Mouse (Mus musculus) heart, postnatal 0 days (tissue): ENCODE results near the gene Slc6a16. TPM values are rescaled to one million over a fixed set of nuclear protein-coding genes. Genes with fewer than 3 reads are reported as not detected.

Experiments
- ATAC-seq: fragments of 200-750 bp; cut with Nextera tagmentation; 2 replicates; pipeline ENCODE4 v1.8.0; 2017; ENCODE audit warnings: low read depth, moderate number of reproducible peaks, moderate library complexity; ENCODE audit not compliant: insufficient read depth
- DNase-seq: peaks from one replicate; pipeline ENCODE4 v3.0.0-alpha.2; 2016; ENCODE audit warnings: low spot score
- H3K27ac ChIP-seq: fragments of 300-500 bp; sonication (generic); 2 replicates; pipeline ENCODE4 v1.5.1; 2014; ENCODE audit warnings: low read depth, mild to moderate bottlenecking
- H3K27me3 ChIP-seq: fragments of 300-500 bp; sonication (generic); 2 replicates; pipeline ENCODE4 v1.6.1; 2014; ENCODE audit warnings: low read length, mixed read lengths; ENCODE audit not compliant: control insufficient read depth, insufficient read depth
- H3K36me3 ChIP-seq: fragments of 300-500 bp; sonication (generic); replicated peaks from 2 replicates; pipeline ENCODE4 v1.6.1; 2014; ENCODE audit warnings: low read length, mixed read lengths; ENCODE audit not compliant: control insufficient read depth, insufficient read depth
- H3K4me1 ChIP-seq: fragments of 300-500 bp; sonication (generic); 2 replicates; pipeline ENCODE4 v1.6.1; 2014; ENCODE audit warnings: antibody characterized with exemption; ENCODE audit not compliant: control insufficient read depth, insufficient read depth
- H3K4me2 ChIP-seq: fragments of 300-500 bp; sonication (generic); 2 replicates; pipeline ENCODE4 v1.6.1; 2014; ENCODE audit warnings: low read depth, mild to moderate bottlenecking, low read length, moderate library complexity
- H3K4me3 ChIP-seq: fragments of 300-500 bp; sonication (generic); 2 replicates; pipeline ENCODE4 v1.5.1; 2014; ENCODE audit warnings: low read depth, low read length
- H3K9ac ChIP-seq: fragments of 300-500 bp; sonication (generic); replicated peaks from 2 replicates; pipeline ENCODE4 v1.6.1; 2014; ENCODE audit warnings: low read depth, low read length, mixed read lengths
- H3K9me3 ChIP-seq: fragments of 300-500 bp; sonication (generic); replicated peaks from 2 replicates; pipeline ENCODE4 v1.6.1; 2016; ENCODE audit warnings: low read length; ENCODE audit not compliant: control insufficient read depth
- CTCF ChIP-seq: IDR thresholded peaks from 2 replicates; pipeline ENCODE4 v1.5.1; 2016; ENCODE audit warnings: antibody characterized with exemption, control low read depth, low read depth
- EP300 ChIP-seq: IDR thresholded peaks from 2 replicates; pipeline ENCODE4 v1.6.1; 2016; ENCODE audit warnings: antibody characterized with exemption, low read depth
- WGBS: fragments of 180-500 bp; shearing (Covaris S2); extraction: QIAGEN DNeasy Blood & Tissue Kit; methylation state at CpG from one replicate; pipeline ENCODE4 v1.1.7; 2014; 5-methylcytosine and 5-hydroxymethylcytosine counted together
- polyA plus RNA-seq: library from polyadenylated mRNA; unstranded; fragments of >200 nt; fragmentation: Nextera tagmentation; extraction: Ambion mirVana; gene quantifications from 2 replicates; pipeline ENCODE4 v1.2.1, GENCODE M21; 2015
- total RNA-seq: library from RNA; depleted of rRNA; stranded (reverse); fragments of >200 nt; gene quantifications from 2 replicates; pipeline ENCODE4 v1.2.3, GENCODE M21; 2014; ENCODE audit warnings: low replicate concordance; rRNA removed

Slc6a16 gene
- total and polyA plus RNA-seq, 2 experiments from 2014 or later = not detected

- Histone ChIP-seq H3K4me2 (no peak overlapping the region), H3K27me3 (no peaks in the 10 kb centered on the region), H3K4me1 (no peaks in the 10 kb centered on the region), H3K9ac (no peak overlapping the region), H3K36me3 (peaks cover 58% of the 10 kb centered on the region), H3K9me3 (0 out of 2 replicates have a peak, but pooled peaks cover 4% of the 10 kb centered on the region), H3K4me3 (no peak overlapping the region), H3K27ac (no peak overlapping the region)
- no peak for DNase-seq
- ATAC-seq = no peak
- WGBS = 81% methylated on average over 4 of the region's 4 CpGs
- TF ChIP-seq CTCF = no peak
- no peak for TF ChIP-seq EP300
Observed at GRCm38 (mm10) chr7:45322245-45322644, 81.4 kb downstream of the Slc6a16 start.

Other genes with a start within 250 kb of the Slc6a16 start
Only the 30 nearest of the 38 such genes appear.
- gene Prr12, start 188.2 kb upstream of the Slc6a16 start, total RNA-seq = 5.4 and 12.5 TPM in 2 replicates
- 3.8 TPM in 2 replicates for gene Prr12, start 188.2 kb upstream of the Slc6a16 start, polyA plus RNA-seq
- 21.5 and 73.9 TPM in 2 replicates for gene Nosip, start 178.7 kb upstream of the Slc6a16 start, total RNA-seq
- 38.2 and 43.7 TPM in 2 replicates for gene Nosip, start 178.7 kb upstream of the Slc6a16 start, polyA plus RNA-seq
- gene Prrg2, start 178.4 kb upstream of the Slc6a16 start, total RNA-seq = 8.3 and 22.0 TPM in 2 replicates
- gene Prrg2, start 178.4 kb upstream of the Slc6a16 start, polyA plus RNA-seq = 12.4 and 13.3 TPM in 2 replicates
- gene Rcn3, start 148.9 kb upstream of the Slc6a16 start, total RNA-seq = 125 and 141 TPM in 2 replicates
- gene Rcn3, start 148.9 kb upstream of the Slc6a16 start, polyA plus RNA-seq = 100 and 108 TPM in 2 replicates
- 48.9 and 51.6 TPM in 2 replicates for gene Fcgrt, start 137.2 kb upstream of the Slc6a16 start, total RNA-seq
- gene Fcgrt, start 137.2 kb upstream of the Slc6a16 start, polyA plus RNA-seq = 59.5 and 67.9 TPM in 2 replicates
- gene Rps11, start 116.6 kb upstream of the Slc6a16 start, total RNA-seq = 1,106 and 1,247 TPM in 2 replicates
- 730 and 757 TPM in 2 replicates for gene Rps11, start 116.6 kb upstream of the Slc6a16 start, polyA plus RNA-seq
- gene Rpl13a, start 112.3 kb upstream of the Slc6a16 start, total RNA-seq = 1,443 and 1,972 TPM in 2 replicates
- 780 and 809 TPM in 2 replicates for gene Rpl13a, start 112.3 kb upstream of the Slc6a16 start, polyA plus RNA-seq
- gene Gm45713, start 104.9 kb upstream of the Slc6a16 start, total RNA-seq = 0.19 and 0.23 TPM in 2 replicates
- gene Gm45713, start 104.9 kb upstream of the Slc6a16 start, polyA plus RNA-seq = 0.29 and 0.78 TPM in 2 replicates
- 8.1 and 23.3 TPM in 2 replicates for gene Flt3l, start 104.7 kb upstream of the Slc6a16 start, total RNA-seq
- 1.8 and 2.0 TPM in 2 replicates for gene Flt3l, start 104.7 kb upstream of the Slc6a16 start, polyA plus RNA-seq
- gene Pih1d1, start 86.8 kb upstream of the Slc6a16 start, total RNA-seq = 142 and 152 TPM in 2 replicates
- 56.3 and 60.0 TPM in 2 replicates for gene Pih1d1, start 86.8 kb upstream of the Slc6a16 start, polyA plus RNA-seq
- 29.2 and 40.1 TPM in 2 replicates for gene Aldh16a1, start 86.5 kb upstream of the Slc6a16 start, total RNA-seq
- gene Aldh16a1, start 86.5 kb upstream of the Slc6a16 start, polyA plus RNA-seq = 18.2 and 22.8 TPM in 2 replicates
- 7.5 and 12.7 TPM in 2 replicates for gene Slc17a7, start 77.1 kb upstream of the Slc6a16 start, total RNA-seq
- gene Slc17a7, start 77.1 kb upstream of the Slc6a16 start, polyA plus RNA-seq = 4.3 and 5.4 TPM in 2 replicates
- gene Gfy, start 61.5 kb upstream of the Slc6a16 start, total RNA-seq = not detected in 2 replicates
- not detected in 2 replicates for gene Gfy, start 61.5 kb upstream of the Slc6a16 start, polyA plus RNA-seq
- not detected in 2 replicates for gene Pth2, start 60.1 kb upstream of the Slc6a16 start, total RNA-seq
- not detected in 2 replicates for gene Pth2, start 60.1 kb upstream of the Slc6a16 start, polyA plus RNA-seq
- not detected in 2 replicates for gene Ccdc155, start 36.2 kb upstream of the Slc6a16 start, total RNA-seq
- gene Ccdc155, start 36.2 kb upstream of the Slc6a16 start, polyA plus RNA-seq = 0.14 and 0.25 TPM in 2 replicates
- not detected in 2 replicates for gene Dkkl1, start 28.9 kb upstream of the Slc6a16 start, total RNA-seq
- gene Dkkl1, start 28.9 kb upstream of the Slc6a16 start, polyA plus RNA-seq = 0.27 TPM in 1 of 2 replicates, not detected in the other
- 50.6 and 72.2 TPM in 2 replicates for gene Tead2, start 25.3 kb upstream of the Slc6a16 start, total RNA-seq
- gene Tead2, start 25.3 kb upstream of the Slc6a16 start, polyA plus RNA-seq = 41.1 and 42.8 TPM in 2 replicates
- 0.97 TPM in 1 of 2 replicates, not detected in the other for gene Cd37, start 2.0 kb upstream of the Slc6a16 start, total RNA-seq
- 1.9 and 2.3 TPM in 2 replicates for gene Cd37, start 2.0 kb upstream of the Slc6a16 start, polyA plus RNA-seq
- gene Slc6a21, start 36.4 kb downstream of the Slc6a16 start, total RNA-seq = not detected in 2 replicates
- not detected in 2 replicates for gene Slc6a21, start 36.4 kb downstream of the Slc6a16 start, polyA plus RNA-seq
- gene Trpm4, start 92.7 kb downstream of the Slc6a16 start, total RNA-seq = 15.8 and 44.0 TPM in 2 replicates
- gene Trpm4, start 92.7 kb downstream of the Slc6a16 start, polyA plus RNA-seq = 14.2 and 15.2 TPM in 2 replicates
- gene Hrc, start 94.2 kb downstream of the Slc6a16 start, total RNA-seq = 38.8 and 39.7 TPM in 2 replicates
- gene Hrc, start 94.2 kb downstream of the Slc6a16 start, polyA plus RNA-seq = 43.8 and 45.9 TPM in 2 replicates
- gene Ppfia3, start 125.9 kb downstream of the Slc6a16 start, total RNA-seq = 0.15 and 1.8 TPM in 2 replicates
- gene Ppfia3, start 125.9 kb downstream of the Slc6a16 start, polyA plus RNA-seq = 0.58 and 0.68 TPM in 2 replicates
- 0.46 TPM in 1 of 2 replicates, not detected in the other for gene Lin7b, start 129.5 kb downstream of the Slc6a16 start, total RNA-seq
- 2.2 and 2.3 TPM in 2 replicates for gene Lin7b, start 129.5 kb downstream of the Slc6a16 start, polyA plus RNA-seq
- 141 and 162 TPM in 2 replicates for gene Snrnp70, start 154.7 kb downstream of the Slc6a16 start, total RNA-seq
- gene Snrnp70, start 154.7 kb downstream of the Slc6a16 start, polyA plus RNA-seq = 79.7 and 80.3 TPM in 2 replicates
- 1.4 and 4.6 TPM in 2 replicates for gene Kcna7, start 164.6 kb downstream of the Slc6a16 start, total RNA-seq
- gene Kcna7, start 164.6 kb downstream of the Slc6a16 start, polyA plus RNA-seq = 0.42 and 0.54 TPM in 2 replicates
- 2.2 TPM in 1 of 2 replicates, not detected in the other for gene Ntf5, start 172.6 kb downstream of the Slc6a16 start, total RNA-seq
- 0.15 and 0.21 TPM in 2 replicates for gene Ntf5, start 172.6 kb downstream of the Slc6a16 start, polyA plus RNA-seq
- 0.27 TPM in 1 of 2 replicates, not detected in the other for gene Lhb, start 179.7 kb downstream of the Slc6a16 start, total RNA-seq
- gene Lhb, start 179.7 kb downstream of the Slc6a16 start, polyA plus RNA-seq = not detected in 2 replicates
- 109 and 123 TPM in 2 replicates for gene Gys1, start 193.8 kb downstream of the Slc6a16 start, total RNA-seq
- 68.3 and 70.4 TPM in 2 replicates for gene Gys1, start 193.8 kb downstream of the Slc6a16 start, polyA plus RNA-seq
- gene Ruvbl2, start 197.0 kb downstream of the Slc6a16 start, total RNA-seq = 76.9 and 106 TPM in 2 replicates
- gene Ruvbl2, start 197.0 kb downstream of the Slc6a16 start, polyA plus RNA-seq = 31.0 and 34.2 TPM in 2 replicates
- 1,107 and 1,211 TPM in 2 replicates for gene Ftl1, start 218.8 kb downstream of the Slc6a16 start, total RNA-seq
- 2,163 and 2,221 TPM in 2 replicates for gene Ftl1, start 218.8 kb downstream of the Slc6a16 start, polyA plus RNA-seq